Mouse (Mus musculus): Measurements from ENCODE around the gene Agtpbp1. TPM values are rescaled to one million over a fixed set of nuclear protein-coding genes. Genes with fewer than 3 reads are reported as not detected.
A peak's percentile ranks its signal among the peaks of the same experiment; 100 is the strongest.

Gene Agtpbp1
- 5.1 and 5.4 TPM in 2 replicates for polyA plus RNA-seq (2012; rRNA removed)

- no peaks in the 10 kb centered on the region for H3K27me3 ChIP-seq (ENCODE audit: control insufficient read depth, insufficient read depth, low read length)
- no peaks in the 10 kb centered on the region for H3K36me3 ChIP-seq (ENCODE audit: control insufficient read depth, insufficient read depth, low read length)
- TF ChIP-seq CTCF (IDR thresholded peaks at IDR 0.05; ENCODE audit: extremely low read depth, insufficient read depth, insufficient read length, insufficient replicate concordance) (no peak), POLR2A (IDR thresholded peaks at IDR 0.05; ENCODE audit: low read depth, low read length) (peak; percentile 17)
- no peaks in the 10 kb centered on the region; the same call in 1 of the 2 replicates for H3K4me1 ChIP-seq (ENCODE audit: control insufficient read depth, insufficient read depth, insufficient read length)
- peak; percentile 98 to 99 for DNase-seq (ENCODE audit: low read depth in 1 of 2, low spot score in 2 of 2)
- peak within 1 kb of the TSS; percentile 91 for H3K4me3 ChIP-seq (ENCODE audit: extremely low read depth, insufficient read depth, insufficient read length)
- peak within 1 kb of the TSS; percentile 66; the same call in 1 of the 2 replicates for H3K27ac ChIP-seq (ENCODE audit: insufficient read depth, low read length)
- under 1% methylated on average over 83 of the region's 83 CpGs for WGBS
Observed at GRCm38 (mm10) chr13:59584947-59585647, at the start of gene Agtpbp1, which contains the start of gene Naa35. Gene Agtpbp1 (minus strand): TSS chr13:59585227. Gene Naa35 (plus strand): TSS chr13:59585259.

- DNase-seq (ENCODE audit: low read depth in 1 of 2, low spot score in 2 of 2), result no peak
- Histone ChIP-seq H3K27me3 (ENCODE audit: control insufficient read depth, insufficient read depth, low read length) (no peaks in the 10 kb centered on the region), H3K36me3 (ENCODE audit: control insufficient read depth, insufficient read depth, low read length) (peaks cover 20% of the 10 kb centered on the region), H3K4me3 (ENCODE audit: extremely low read depth, insufficient read depth, insufficient read length) (no peak overlapping the region), H3K4me1 (ENCODE audit: control insufficient read depth, insufficient read depth, insufficient read length) (no peaks in the 10 kb centered on the region), H3K27ac (ENCODE audit: insufficient read depth, low read length) (no peak overlapping the region)
- 76% methylated on average over 5 of the region's 5 CpGs for WGBS
- no peak for TF ChIP-seq CTCF (IDR thresholded peaks at IDR 0.05; ENCODE audit: extremely low read depth, insufficient read depth, insufficient read length, insufficient replicate concordance)
- TF ChIP-seq POLR2A (IDR thresholded peaks at IDR 0.05; ENCODE audit: low read depth, low read length), result no peak
Observed at GRCm38 (mm10) chr13:59634637-59635036, 49.6 kb upstream of the Agtpbp1 start.

- Histone ChIP-seq H3K36me3 (ENCODE audit: control insufficient read depth, insufficient read depth, low read length) (peaks cover 34% of the 10 kb centered on the region), H3K27me3 (ENCODE audit: control insufficient read depth, insufficient read depth, low read length) (no peaks in the 10 kb centered on the region), H3K4me3 (ENCODE audit: extremely low read depth, insufficient read depth, insufficient read length) (no peak overlapping the region), H3K4me1 (ENCODE audit: control insufficient read depth, insufficient read depth, insufficient read length) (no peaks in the 10 kb centered on the region), H3K27ac (ENCODE audit: insufficient read depth, low read length) (no peak overlapping the region)
- 91% methylated on average over 7 of the region's 7 CpGs for WGBS
- TF ChIP-seq CTCF (IDR thresholded peaks at IDR 0.05; ENCODE audit: extremely low read depth, insufficient read depth, insufficient read length, insufficient replicate concordance), result no peak
- TF ChIP-seq POLR2A (IDR thresholded peaks at IDR 0.05; ENCODE audit: low read depth, low read length), result no peak
- DNase-seq (ENCODE audit: low read depth in 1 of 2, low spot score in 2 of 2), result no peak
Observed at GRCm38 (mm10) chr13:59626739-59627138, 41.7 kb upstream of the Agtpbp1 start.

- H3K4me3 ChIP-seq (ENCODE audit: extremely low read depth, insufficient read depth, insufficient read length), result no peak overlapping the region
- no peak overlapping the region for H3K27ac ChIP-seq (ENCODE audit: insufficient read depth, low read length)
- DNase-seq (ENCODE audit: low read depth in 1 of 2, low spot score in 2 of 2), result no peak
- peaks cover 32% of the 10 kb centered on the region for H3K36me3 ChIP-seq (ENCODE audit: control insufficient read depth, insufficient read depth, low read length)
- no peak for TF ChIP-seq POLR2A (IDR thresholded peaks at IDR 0.05; ENCODE audit: low read depth, low read length)
- TF ChIP-seq CTCF (IDR thresholded peaks at IDR 0.05; ENCODE audit: extremely low read depth, insufficient read depth, insufficient read length, insufficient replicate concordance), result no peak
- no peaks in the 10 kb centered on the region for H3K27me3 ChIP-seq (ENCODE audit: control insufficient read depth, insufficient read depth, low read length)
- 92% methylated on average over 5 of the region's 5 CpGs for WGBS
- no peaks in the 10 kb centered on the region for H3K4me1 ChIP-seq (ENCODE audit: control insufficient read depth, insufficient read depth, insufficient read length)
Observed at GRCm38 (mm10) chr13:59624903-59625302, 39.9 kb upstream of the Agtpbp1 start.

GRCm38 (mm10) chr13:59624389-59624788 is 39.4 kb upstream of the Agtpbp1 start:
- 90% methylated on average over 3 of the region's 3 CpGs for WGBS
- H3K4me1 ChIP-seq (ENCODE audit: control insufficient read depth, insufficient read depth, insufficient read length), result no peaks in the 10 kb centered on the region
- no peak for DNase-seq (ENCODE audit: low read depth in 1 of 2, low spot score in 2 of 2)
- H3K4me3 ChIP-seq (ENCODE audit: extremely low read depth, insufficient read depth, insufficient read length), result no peak overlapping the region
- no peak for TF ChIP-seq POLR2A (IDR thresholded peaks at IDR 0.05; ENCODE audit: low read depth, low read length)
- no peak for TF ChIP-seq CTCF (IDR thresholded peaks at IDR 0.05; ENCODE audit: extremely low read depth, insufficient read depth, insufficient read length, insufficient replicate concordance)
- no peaks in the 10 kb centered on the region for H3K27me3 ChIP-seq (ENCODE audit: control insufficient read depth, insufficient read depth, low read length)
- H3K27ac ChIP-seq (ENCODE audit: insufficient read depth, low read length), result no peak overlapping the region
- peaks cover 32% of the 10 kb centered on the region for H3K36me3 ChIP-seq (ENCODE audit: control insufficient read depth, insufficient read depth, low read length)

- 89% methylated on average over 7 of the region's 7 CpGs for WGBS
Observed at GRCm38 (mm10) chr13:59621643-59622489, 36.8 kb upstream of the Agtpbp1 start.

More at GRCm38 (mm10) chr13:59621643-59622489, 36.8 kb upstream of the Agtpbp1 start:
- DNase-seq (ENCODE audit: low read depth in 1 of 2, low spot score in 2 of 2), result no peak
- no peak for TF ChIP-seq CTCF (IDR thresholded peaks at IDR 0.05; ENCODE audit: extremely low read depth, insufficient read depth, insufficient read length, insufficient replicate concordance)
- TF ChIP-seq POLR2A (IDR thresholded peaks at IDR 0.05; ENCODE audit: low read depth, low read length), result no peak
- Histone ChIP-seq H3K27me3 (ENCODE audit: control insufficient read depth, insufficient read depth, low read length) (no peaks in the 10 kb centered on the region), H3K36me3 (ENCODE audit: control insufficient read depth, insufficient read depth, low read length) (peaks cover 29% of the 10 kb centered on the region), H3K4me1 (ENCODE audit: control insufficient read depth, insufficient read depth, insufficient read length) (no peaks in the 10 kb centered on the region), H3K4me3 (ENCODE audit: extremely low read depth, insufficient read depth, insufficient read length) (no peak overlapping the region), H3K27ac (ENCODE audit: insufficient read depth, low read length) (no peak overlapping the region)
